Mouse (Mus musculus) frontal cortex, postnatal 36 days (tissue): ENCODE results near the gene Cyp2d22.

Experiments used
- DNase-seq, 2 experiments: peaks; one replicate each; pipeline ENCODE4 v3.0.0; 2022; ENCODE audit warnings: low spot score in 2 of 2

Gene Cyp2d22

GRCm38 (mm10) chr15:82346580-82347302 lies 33.3 kb downstream of the Cyp2d22 start:
- no peak for DNase-seq

- DNase-seq = peak; percentile 97 to 99
Measured at GRCm38 (mm10) chr15:82345820-82346470, 34.1 kb downstream of the Cyp2d22 start.

- DNase-seq = no peak
Measured at GRCm38 (mm10) chr15:82344971-82345370, 35.1 kb downstream of the Cyp2d22 start.

- no peak for DNase-seq
Measured at GRCm38 (mm10) chr15:82343368-82344287, 36.4 kb downstream of the Cyp2d22 start.

- no peak for DNase-seq
Measured at GRCm38 (mm10) chr15:82342543-82342935, 37.5 kb downstream of the Cyp2d22 start.

- DNase-seq = no peak
Measured at GRCm38 (mm10) chr15:82341675-82342542, 38.2 kb downstream of the Cyp2d22 start.

- no peak for DNase-seq
Measured at GRCm38 (mm10) chr15:82341036-82341501, 39.0 kb downstream of the Cyp2d22 start.

GRCm38 (mm10) chr15:82340414-82341035 lies 39.5 kb downstream of the Cyp2d22 start:
- no peak for DNase-seq

GRCm38 (mm10) chr15:82339634-82340254 lies 40.3 kb downstream of the Cyp2d22 start:
- DNase-seq = no peak

GRCm38 (mm10) chr15:82339150-82339549 lies 40.9 kb downstream of the Cyp2d22 start:
- DNase-seq = no peak

- DNase-seq = peak; percentile 91 to 94
Measured at GRCm38 (mm10) chr15:82338593-82339112, 41.4 kb downstream of the Cyp2d22 start, which contains the start of the genes Naga, Pheta2 and Smdt1. Gene Naga, minus strand, starts transcription at chr15:82338925. Gene Pheta2, plus strand, starts transcription at chr15:82338942. Gene Smdt1, plus strand, starts transcription at chr15:82338959.

GRCm38 (mm10) chr15:82337875-82338274 lies 42.2 kb downstream of the Cyp2d22 start:
- DNase-seq = no peak

GRCm38 (mm10) chr15:82336629-82337028 lies 43.4 kb downstream of the Cyp2d22 start:
- DNase-seq = no peak

GRCm38 (mm10) chr15:82335194-82335593 lies 44.9 kb downstream of the Cyp2d22 start:
- no peak for DNase-seq

- no peak for DNase-seq
Measured at GRCm38 (mm10) chr15:82325382-82325781, 54.7 kb downstream of the Cyp2d22 start.

GRCm38 (mm10) chr15:82322195-82322594 lies 57.9 kb downstream of the Cyp2d22 start:
- no peak for DNase-seq
